Mouse (Mus musculus): ENCODE results near the gene Otud7b. TPM values are rescaled to one million over a fixed set of nuclear protein-coding genes. Genes with fewer than 3 reads are reported as not detected.

Gene Otud7b
- polyA plus RNA-seq, 1 experiment = 4.7 TPM

DNA sequence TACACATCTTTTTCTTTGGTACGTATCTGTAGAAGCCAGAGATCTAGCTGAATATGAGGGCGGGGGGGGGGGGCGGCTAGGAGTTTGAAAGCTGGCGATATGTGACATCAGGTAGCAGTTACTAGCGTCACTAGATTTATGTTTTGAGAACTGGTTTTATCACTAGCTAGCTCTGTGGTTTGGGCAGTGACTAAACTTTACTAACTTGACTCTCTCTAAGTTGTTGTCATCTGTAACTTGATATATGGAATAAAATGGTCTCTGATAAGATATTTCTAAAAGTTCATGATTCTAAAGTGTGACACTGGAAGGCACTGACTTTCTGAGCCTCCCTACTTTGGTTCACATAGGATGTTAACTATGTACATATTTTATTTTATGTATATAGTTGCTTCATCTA is 19.9 kb downstream of the Otud7b start:
- Histone ChIP-seq H3K4me1 (ENCODE audit: control insufficient read depth, insufficient read depth, low read length) (peaks cover 2% of the 10 kb centered on the region; the same call in 1 of the 2 replicates), H3K4me3 (ENCODE audit: insufficient read depth, low read length) (no peak overlapping the region), H3K27ac (ENCODE audit: insufficient read depth, low read depth, low read length) (no peak overlapping the region)
- TF ChIP-seq CTCF (IDR thresholded peaks at IDR 0.05; ENCODE audit: low read depth, low read length) (no peak), POLR2A (IDR thresholded peaks at IDR 0.05; ENCODE audit: borderline replicate concordance, low read depth, low read length) (no peak)

GRCm38 (mm10) chr3:96128128-96128527 is 23.8 kb downstream of the Otud7b start:
- TF ChIP-seq POLR2A (IDR thresholded peaks at IDR 0.05; ENCODE audit: borderline replicate concordance, low read depth, low read length) (no peak), CTCF (IDR thresholded peaks at IDR 0.05; ENCODE audit: low read depth, low read length) (no peak)
- H3K27ac ChIP-seq (ENCODE audit: insufficient read depth, low read depth, low read length) = no peak overlapping the region
- peaks cover 10% of the 10 kb centered on the region for H3K4me1 ChIP-seq (ENCODE audit: control insufficient read depth, insufficient read depth, low read length)
- no peak overlapping the region for H3K4me3 ChIP-seq (ENCODE audit: insufficient read depth, low read length)

GRCm38 (mm10) chr3:96132478-96132877 is 28.2 kb downstream of the Otud7b start:
- TF ChIP-seq CTCF (IDR thresholded peaks at IDR 0.05; ENCODE audit: low read depth, low read length) = no peak
- no peak for TF ChIP-seq POLR2A (IDR thresholded peaks at IDR 0.05; ENCODE audit: borderline replicate concordance, low read depth, low read length)
- Histone ChIP-seq H3K27ac (ENCODE audit: insufficient read depth, low read depth, low read length) (no peak overlapping the region), H3K4me3 (ENCODE audit: insufficient read depth, low read length) (no peak overlapping the region), H3K4me1 (ENCODE audit: control insufficient read depth, insufficient read depth, low read length) (peaks cover 28% of the 10 kb centered on the region)

GRCm38 (mm10) chr3:96133327-96133905 is 29.1 kb downstream of the Otud7b start:
- TF ChIP-seq POLR2A (IDR thresholded peaks at IDR 0.05; ENCODE audit: borderline replicate concordance, low read depth, low read length) (no peak), CTCF (IDR thresholded peaks at IDR 0.05; ENCODE audit: low read depth, low read length) (no peak)
- no peak overlapping the region for H3K27ac ChIP-seq (ENCODE audit: insufficient read depth, low read depth, low read length)
- peaks cover 30% of the 10 kb centered on the region for H3K4me1 ChIP-seq (ENCODE audit: control insufficient read depth, insufficient read depth, low read length)
- no peak overlapping the region for H3K4me3 ChIP-seq (ENCODE audit: insufficient read depth, low read length)

GRCm38 (mm10) chr3:96135011-96135410 is 30.7 kb downstream of the Otud7b start:
- H3K4me1 ChIP-seq (ENCODE audit: control insufficient read depth, insufficient read depth, low read length) = peaks cover 25% of the 10 kb centered on the region
- TF ChIP-seq CTCF (IDR thresholded peaks at IDR 0.05; ENCODE audit: low read depth, low read length) (no peak), POLR2A (IDR thresholded peaks at IDR 0.05; ENCODE audit: borderline replicate concordance, low read depth, low read length) (no peak)
- H3K27ac ChIP-seq (ENCODE audit: insufficient read depth, low read depth, low read length) = peak overlapping the region; percentile 28

GRCm38 (mm10) chr3:96147950-96148349 is 43.6 kb downstream of the Otud7b start:
- no peak overlapping the region for H3K4me3 ChIP-seq (ENCODE audit: insufficient read depth, low read length)
- H3K4me1 ChIP-seq (ENCODE audit: control insufficient read depth, insufficient read depth, low read length) = peaks cover 21% of the 10 kb centered on the region
- no peak for TF ChIP-seq CTCF (IDR thresholded peaks at IDR 0.05; ENCODE audit: low read depth, low read length)
- no peak for TF ChIP-seq POLR2A (IDR thresholded peaks at IDR 0.05; ENCODE audit: borderline replicate concordance, low read depth, low read length)
- H3K27ac ChIP-seq (ENCODE audit: insufficient read depth, low read depth, low read length) = no peak overlapping the region

More at GRCm38 (mm10) chr3:96135011-96135410, 30.7 kb downstream of the Otud7b start:
- no peak overlapping the region for H3K4me3 ChIP-seq (ENCODE audit: insufficient read depth, low read length)

DNA sequence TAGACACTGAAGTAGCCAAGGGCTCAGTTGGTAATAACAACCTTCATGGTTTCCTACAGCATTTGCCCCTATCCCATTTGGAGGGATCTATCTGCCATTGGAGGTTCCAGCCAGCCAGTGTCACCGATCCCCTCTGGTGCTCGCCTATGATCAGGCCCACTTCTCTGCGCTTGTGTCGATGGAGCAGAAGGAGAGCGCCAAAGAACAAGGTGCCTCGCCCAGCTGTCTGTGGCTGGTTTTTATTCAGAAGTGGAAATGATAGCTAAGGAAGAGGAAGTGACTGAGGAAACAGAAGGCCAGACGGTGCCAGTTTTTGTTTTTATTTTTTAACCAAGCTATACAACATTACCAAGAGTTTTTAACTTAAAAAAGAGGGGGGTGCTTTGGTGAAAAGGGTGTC is 47.5 kb downstream of the Otud7b start:
- Histone ChIP-seq H3K4me3 (ENCODE audit: insufficient read depth, low read length) (no peak overlapping the region), H3K27ac (ENCODE audit: insufficient read depth, low read depth, low read length) (peak overlapping the region; percentile 57), H3K4me1 (ENCODE audit: control insufficient read depth, insufficient read depth, low read length) (peaks cover 19% of the 10 kb centered on the region)
- TF ChIP-seq CTCF (IDR thresholded peaks at IDR 0.05; ENCODE audit: low read depth, low read length) = no peak
- TF ChIP-seq POLR2A (IDR thresholded peaks at IDR 0.05; ENCODE audit: borderline replicate concordance, low read depth, low read length) = no peak

- Histone ChIP-seq H3K27ac (ENCODE audit: insufficient read depth, low read depth, low read length) (peak overlapping the region; percentile 57), H3K4me1 (ENCODE audit: control insufficient read depth, insufficient read depth, low read length) (peaks cover 19% of the 10 kb centered on the region), H3K4me3 (ENCODE audit: insufficient read depth, low read length) (no peak overlapping the region)
- TF ChIP-seq POLR2A (IDR thresholded peaks at IDR 0.05; ENCODE audit: borderline replicate concordance, low read depth, low read length) = no peak
- TF ChIP-seq CTCF (IDR thresholded peaks at IDR 0.05; ENCODE audit: low read depth, low read length) = no peak
Observed at GRCm38 (mm10) chr3:96152611-96153010, 48.3 kb downstream of the Otud7b start.

DNA sequence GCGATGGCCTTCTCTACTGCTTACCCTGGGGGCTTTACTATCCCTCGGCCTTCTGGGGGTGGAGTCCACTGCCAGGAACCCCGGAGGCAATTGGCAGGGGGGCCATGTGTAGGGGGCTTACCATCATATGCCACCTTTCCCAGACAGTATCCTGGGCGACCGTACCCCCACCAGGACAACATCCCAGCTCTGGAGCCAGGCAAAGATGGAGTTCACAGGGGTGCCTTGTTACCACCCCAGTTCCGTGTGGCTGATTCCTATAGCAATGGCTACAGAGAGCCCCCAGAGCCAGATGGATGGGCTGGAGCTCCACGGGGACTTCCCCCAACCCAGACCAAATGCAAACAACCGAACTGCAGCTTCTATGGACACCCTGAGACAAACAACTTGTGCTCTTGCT is 51.2 kb downstream of the Otud7b start:
- TF ChIP-seq CTCF (IDR thresholded peaks at IDR 0.05; ENCODE audit: low read depth, low read length) (no peak), POLR2A (IDR thresholded peaks at IDR 0.05; ENCODE audit: borderline replicate concordance, low read depth, low read length) (no peak)
- Histone ChIP-seq H3K4me1 (ENCODE audit: control insufficient read depth, insufficient read depth, low read length) (peaks cover 31% of the 10 kb centered on the region), H3K27ac (ENCODE audit: insufficient read depth, low read depth, low read length) (no peak overlapping the region), H3K4me3 (ENCODE audit: insufficient read depth, low read length) (no peak overlapping the region)

- peak overlapping the region; percentile 85 for H3K27ac ChIP-seq (ENCODE audit: insufficient read depth, low read depth, low read length)
- H3K4me3 ChIP-seq (ENCODE audit: insufficient read depth, low read length) = 0 out of 2 replicates have a peak overlapping the region, but pooled peaks have one; percentile 2
- H3K4me1 ChIP-seq (ENCODE audit: control insufficient read depth, insufficient read depth, low read length) = peaks cover 31% of the 10 kb centered on the region
- TF ChIP-seq POLR2A (IDR thresholded peaks at IDR 0.05; ENCODE audit: borderline replicate concordance, low read depth, low read length) (no peak), CTCF (IDR thresholded peaks at IDR 0.05; ENCODE audit: low read depth, low read length) (no peak)
Observed at GRCm38 (mm10) chr3:96159820-96160219, 55.5 kb downstream of the Otud7b start.
